Mouse (Mus musculus) liver, adult 2 months (tissue): ENCODE measurements at regions not wholly inside any gene's neighbourhood (a gene's known extent, or its start where the extent isn't known, plus 50 kb on each side); places are given as distances from the start of the nearest gene placed in this dataset.

Source experiments
- CTCF ChIP-seq: fragments of 200-500 bp; IDR thresholded peaks from 2 replicates; pipeline ENCODE4 v1.5.1; 2011; ENCODE audit warnings: low read depth, low read length, control low read depth
- POLR2A ChIP-seq: fragments of 200-500 bp; IDR thresholded peaks from 2 replicates; pipeline ENCODE4 v1.6.1; 2011; ENCODE audit warnings: low read length, control low read depth; ENCODE audit not compliant: insufficient read depth; ENCODE audit errors: extremely low read depth

DNA sequence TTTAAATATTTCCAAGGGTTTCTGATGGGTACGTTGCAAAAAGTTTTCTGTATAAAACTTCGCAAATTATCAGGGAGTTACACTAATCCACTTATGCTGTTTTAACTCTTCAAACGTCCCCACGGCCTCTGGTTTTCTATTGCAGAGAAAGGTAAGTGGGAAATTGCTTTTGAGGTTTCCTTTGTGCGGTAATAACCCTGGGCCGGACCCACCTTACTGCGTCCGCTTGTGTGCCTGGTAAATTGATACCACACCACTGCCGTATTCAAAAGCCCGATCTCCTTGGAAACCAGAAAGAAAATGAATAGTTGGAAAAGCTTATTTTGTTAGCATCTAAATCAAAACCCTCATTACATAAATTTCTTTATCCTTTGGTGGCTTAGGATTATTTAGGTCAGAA, 167.0 kb upstream of the Kit start:
- TF ChIP-seq POLR2A (no peak), CTCF (no peak)
